Mouse (Mus musculus) adrenal gland, postnatal 10 days (tissue): ENCODE data around the gene Frmd4a. TPM values are rescaled to one million over a fixed set of nuclear protein-coding genes. Genes with fewer than 3 reads are reported as not detected.
"Not testable (repeated sequence)": the region's sequence is repeated elsewhere in the genome, so short reads cannot be mapped to it uniquely, and the experiment has no call there.

Experiments
- DNase-seq: peaks from one replicate; pipeline ENCODE4 v3.0.0; 2021; ENCODE audit warnings: mixed read lengths
- total RNA-seq, 2 experiments: library from RNA; stranded (reverse); gene quantifications; 2 replicates each; pipeline ENCODE4 v1.2.3; 2021

Frmd4a gene
- total RNA-seq, 2 experiments from 2014 or later, result 17.0 to 27.0 TPM

DNA sequence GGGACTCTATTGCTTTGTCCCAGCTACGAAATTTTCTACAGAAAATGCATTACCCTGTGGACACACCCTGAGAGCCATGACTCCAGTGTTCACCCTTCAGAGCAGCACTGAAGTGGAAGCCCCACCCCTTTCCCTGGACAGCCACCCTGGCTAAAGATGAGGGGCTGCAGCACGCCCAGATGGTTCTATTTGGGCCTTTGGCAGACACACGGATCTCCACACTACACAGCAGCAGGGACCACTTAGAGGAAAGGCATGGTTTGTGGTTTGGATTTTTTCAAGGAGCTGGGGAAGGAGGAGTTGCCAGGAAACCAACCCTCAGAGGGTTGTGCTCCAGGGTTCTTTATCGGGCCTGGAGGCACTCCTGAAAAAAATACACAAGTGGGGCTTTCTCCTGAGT, 539.9 kb downstream of the Frmd4a start:
- DNase-seq, result no peak

DNA sequence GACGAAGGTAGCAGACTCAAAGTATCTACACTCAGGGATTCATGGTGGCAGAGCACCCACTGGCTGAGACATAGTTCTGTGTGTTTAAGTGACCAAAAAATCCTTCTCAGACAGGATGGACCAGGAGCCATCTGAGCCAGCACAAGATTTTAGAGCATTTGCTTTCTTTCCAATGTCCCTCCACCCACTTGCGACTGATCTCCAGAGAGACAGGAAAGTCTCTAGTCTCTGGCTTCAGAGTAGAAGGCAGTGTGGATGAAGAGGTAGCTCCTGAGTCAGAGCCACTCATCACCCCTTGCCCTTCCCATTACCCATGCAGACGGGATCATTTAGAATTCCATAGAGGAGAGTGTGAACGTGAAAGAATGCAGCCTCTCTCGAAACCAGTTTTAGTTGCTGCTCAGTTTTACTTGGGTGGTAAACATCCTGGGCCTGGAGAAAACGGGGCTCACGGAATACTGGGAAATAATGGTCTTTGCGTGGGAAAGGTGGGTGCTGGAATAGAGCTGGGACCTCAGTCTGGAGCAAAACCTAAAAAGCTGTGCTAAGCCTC, 541.2 kb downstream of the Frmd4a start:
- DNase-seq, result peak; percentile 31

DNA sequence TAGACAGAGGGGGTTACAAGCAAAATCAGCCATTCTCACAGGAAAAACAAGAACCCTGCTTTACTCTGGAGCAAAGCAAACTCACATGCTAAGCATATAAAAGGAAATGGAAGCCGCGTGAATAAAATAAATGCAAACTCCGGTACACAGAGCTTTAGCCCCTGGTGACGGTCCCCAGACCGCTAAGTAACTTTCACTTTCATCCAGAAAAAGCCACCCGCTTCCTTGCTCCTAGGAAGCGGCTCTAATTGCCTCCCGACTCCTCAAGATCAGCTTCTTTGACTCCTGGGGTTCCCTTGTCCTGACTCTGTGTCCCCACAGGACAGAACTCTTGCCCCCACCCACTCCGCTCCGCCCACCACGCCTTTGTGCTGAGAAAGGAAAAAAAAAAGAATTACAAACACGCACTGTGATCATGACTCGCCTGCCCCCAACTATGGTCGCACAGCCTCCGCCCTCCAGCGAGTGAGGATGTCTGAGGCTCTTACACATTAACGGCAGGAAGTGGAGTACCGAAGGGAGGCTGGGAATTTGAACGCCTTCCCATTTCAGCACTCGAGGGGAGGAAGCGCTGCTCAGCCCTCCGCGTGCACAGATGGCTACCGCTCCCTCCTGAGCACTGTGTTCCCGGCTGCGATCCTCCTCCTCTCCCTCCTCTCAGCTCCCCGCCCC, 541.8 kb downstream of the Frmd4a start:
- DNase-seq, result peak; percentile 84

DNA sequence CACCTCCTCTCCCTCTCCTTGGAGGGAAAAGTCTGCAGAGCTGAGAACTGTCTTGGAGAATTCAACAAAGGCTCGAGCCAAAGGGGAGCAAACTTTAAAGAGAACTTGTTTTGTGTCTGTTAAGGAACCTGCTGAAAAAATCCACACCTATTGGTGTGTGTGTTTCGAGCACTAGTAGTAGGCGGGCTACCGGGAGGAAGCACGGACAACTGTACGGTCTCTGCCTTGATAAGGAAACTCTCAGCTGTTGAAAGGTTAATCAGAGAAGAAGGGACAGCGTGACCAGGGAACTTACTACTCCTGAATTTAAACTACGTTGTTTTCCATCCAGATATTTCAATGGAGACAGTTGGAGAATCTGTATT, 542.3 kb downstream of the Frmd4a start:
- no peak for DNase-seq

DNA sequence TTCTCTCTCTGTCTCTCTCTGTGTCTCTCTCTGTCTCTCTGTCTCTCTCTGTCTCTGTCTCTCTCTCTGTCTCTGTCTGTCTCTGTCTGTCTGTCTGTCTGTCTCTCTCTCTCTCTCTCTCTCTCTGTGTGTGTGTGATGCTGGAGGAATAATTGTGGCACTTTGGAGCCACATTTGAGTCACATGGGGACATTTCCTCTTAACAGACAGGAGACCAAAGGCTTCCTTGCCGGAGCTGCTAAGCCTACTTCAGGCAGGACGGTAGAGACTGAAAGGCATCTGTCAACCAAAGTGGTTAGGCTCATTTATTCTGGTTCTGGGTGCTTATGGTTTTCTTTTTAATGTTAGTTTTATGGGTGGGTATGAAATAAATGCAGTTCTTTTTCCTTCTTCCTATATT, 543.0 kb downstream of the Frmd4a start:
- DNase-seq, result not testable (repeated sequence)

DNA sequence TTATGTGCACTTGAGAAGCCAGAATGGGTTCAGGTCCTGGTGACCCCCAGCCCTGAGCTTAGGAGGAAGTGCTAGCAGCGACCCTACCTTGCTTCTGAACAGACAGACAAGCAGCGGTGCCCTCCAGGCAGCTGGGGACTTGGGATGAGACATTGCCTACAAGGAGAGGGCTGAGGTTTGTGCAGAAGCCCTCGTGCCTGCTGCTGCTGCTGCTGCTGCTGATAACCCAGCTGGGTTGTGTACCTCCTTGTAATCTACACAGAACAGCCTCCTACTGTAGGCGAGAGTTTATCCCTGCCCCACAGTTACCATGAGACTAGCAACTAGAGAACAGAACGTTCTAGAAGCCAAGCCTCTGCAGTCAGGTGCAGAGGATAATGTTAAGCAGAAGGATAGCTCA, 543.7 kb downstream of the Frmd4a start:
- no peak for DNase-seq

DNA sequence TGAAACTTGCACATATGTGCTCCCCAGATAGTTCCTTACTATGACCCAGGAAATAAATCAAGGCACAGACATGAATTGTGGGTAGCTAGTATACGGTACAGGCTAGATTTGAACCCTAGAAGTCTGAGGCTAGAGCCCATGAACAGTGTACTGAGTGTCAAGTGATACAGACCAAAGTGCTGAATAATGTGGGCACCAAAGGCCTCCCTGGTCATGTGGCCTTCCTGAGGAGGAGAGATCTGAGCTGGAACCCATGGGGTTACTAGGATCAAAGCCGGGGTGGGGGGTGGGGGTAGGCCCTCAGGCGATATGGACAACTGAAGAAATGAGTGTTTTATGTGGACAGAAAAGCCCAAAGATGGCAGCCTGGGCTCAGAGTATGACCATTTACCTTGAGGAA, 544.9 kb downstream of the Frmd4a start:
- DNase-seq, result no peak

DNA sequence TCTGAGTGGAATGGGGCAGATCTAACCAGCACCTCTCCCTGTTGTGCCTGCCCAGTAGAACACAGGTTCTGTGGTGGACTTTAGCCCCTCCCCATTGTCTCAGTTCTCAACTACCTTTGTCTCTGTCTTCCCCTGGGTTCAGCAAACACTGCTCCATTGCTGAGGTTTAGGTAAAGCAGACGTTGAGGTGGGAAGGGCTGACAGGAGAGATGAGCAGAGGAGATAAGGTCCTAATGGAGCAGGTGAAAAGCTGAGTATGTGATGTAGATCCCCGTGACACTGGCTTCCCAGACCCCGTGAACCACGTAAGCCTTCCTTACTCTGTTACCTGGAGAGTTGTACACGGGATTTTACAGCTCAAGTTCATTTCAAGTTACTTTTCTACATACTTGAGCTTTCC, 545.3 kb downstream of the Frmd4a start:
- no peak for DNase-seq

DNA sequence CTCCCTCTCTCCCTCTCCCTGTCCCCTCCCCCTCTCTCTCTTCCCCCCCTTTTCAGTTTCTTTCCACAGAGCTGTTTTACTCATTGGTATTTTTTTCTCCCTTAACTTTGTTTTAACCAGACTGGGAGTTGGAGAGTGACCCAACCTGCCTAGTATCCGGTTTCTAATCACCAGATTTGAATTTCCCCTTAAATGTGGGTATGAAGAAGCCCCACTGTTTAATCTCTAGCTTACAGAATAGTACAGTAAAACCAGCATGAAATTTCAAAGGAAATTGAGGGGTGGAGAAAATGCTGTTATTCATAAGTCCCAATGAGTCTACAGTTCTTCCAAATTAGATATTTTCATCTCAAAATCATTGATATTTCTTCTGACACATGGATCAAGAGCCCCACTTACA, 545.8 kb downstream of the Frmd4a start:
- no peak for DNase-seq

DNA sequence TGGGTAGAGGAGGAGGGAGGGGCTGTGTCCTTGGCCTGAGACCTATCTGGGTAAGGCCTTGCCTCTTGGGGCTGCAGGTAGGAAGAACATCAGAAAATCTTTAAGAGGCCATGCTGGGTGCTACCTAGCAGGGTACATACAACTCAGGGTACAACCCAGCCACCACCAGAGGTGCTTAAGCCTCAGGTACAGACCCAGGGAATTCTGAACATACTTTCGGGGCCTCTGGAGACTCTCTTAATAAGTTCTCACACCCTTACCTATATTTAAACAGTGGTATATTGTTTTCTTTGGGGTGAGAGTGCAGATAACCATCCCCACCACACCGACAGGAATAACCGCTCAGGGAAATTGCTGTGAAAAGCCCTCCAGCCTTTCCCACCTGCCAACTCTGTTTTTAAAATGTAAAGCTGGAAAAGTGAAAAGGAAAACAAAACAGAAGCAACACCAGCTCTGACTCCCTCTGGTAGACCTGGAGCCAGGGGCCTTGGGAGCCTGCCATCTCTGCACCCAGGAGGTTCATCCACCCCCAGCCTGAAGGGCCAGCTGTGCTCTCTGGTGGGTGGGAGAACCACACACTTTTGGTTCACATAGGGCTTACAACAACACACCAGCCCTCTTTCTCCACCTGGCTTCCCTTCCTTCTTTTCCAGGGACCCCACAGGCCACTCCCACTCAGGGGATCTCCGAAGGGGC, 548.9 kb downstream of the Frmd4a start:
- DNase-seq, result no peak

DNA sequence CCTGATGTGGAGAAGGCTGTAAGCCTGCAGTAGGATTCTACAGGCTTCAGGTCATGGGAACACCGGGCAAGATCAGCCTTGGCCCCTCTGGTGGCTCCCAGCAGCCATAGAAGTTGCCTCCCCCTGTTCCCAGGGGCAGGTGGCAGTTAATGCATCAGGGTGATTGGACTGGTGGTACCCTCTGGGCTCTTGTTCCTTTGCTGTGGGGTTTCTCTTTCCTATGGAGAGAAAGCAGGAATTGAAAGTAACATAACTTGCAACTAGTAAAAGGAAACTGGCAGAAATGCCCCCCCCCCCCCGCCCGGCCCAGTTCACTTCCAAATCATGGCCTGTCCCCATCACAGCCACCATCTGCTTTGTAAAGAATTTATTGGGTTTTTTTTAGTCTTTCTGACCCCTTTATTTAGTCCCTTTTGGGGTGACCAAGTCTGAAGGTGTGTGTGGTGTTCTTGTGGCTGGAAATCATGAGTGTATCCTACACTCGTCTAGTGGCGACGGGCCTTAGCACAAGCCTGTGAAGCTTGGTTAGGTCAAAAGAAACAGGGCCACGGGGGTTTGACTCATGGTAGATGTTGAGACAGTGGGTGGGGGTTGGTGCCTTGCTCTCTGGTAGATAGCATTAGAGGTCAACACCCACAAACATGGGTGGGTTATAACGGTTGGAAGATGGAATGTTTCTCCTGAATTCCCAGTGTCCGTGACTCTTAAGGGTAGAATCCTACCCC, 549.6 kb downstream of the Frmd4a start:
- no peak for DNase-seq

DNA sequence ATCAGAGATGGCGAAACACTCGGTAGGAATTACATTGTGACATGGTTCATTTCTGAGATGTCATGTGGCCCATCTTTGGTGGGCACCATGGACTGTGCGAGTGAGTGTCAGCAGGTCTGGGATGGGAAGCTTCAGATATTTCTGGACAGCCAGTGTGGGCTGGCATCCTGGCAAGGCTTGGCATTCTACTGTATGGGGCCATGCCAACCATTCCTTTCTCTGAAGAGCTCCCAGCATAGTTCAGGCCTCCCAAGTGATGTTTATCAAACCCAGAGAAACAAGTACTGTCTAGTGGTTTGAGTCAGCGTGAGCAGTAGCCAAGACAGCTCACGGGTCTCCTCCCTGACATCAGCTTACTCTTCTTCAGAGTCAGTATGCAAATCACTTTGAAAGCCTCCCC, 551.5 kb downstream of the Frmd4a start:
- DNase-seq, result no peak

DNA sequence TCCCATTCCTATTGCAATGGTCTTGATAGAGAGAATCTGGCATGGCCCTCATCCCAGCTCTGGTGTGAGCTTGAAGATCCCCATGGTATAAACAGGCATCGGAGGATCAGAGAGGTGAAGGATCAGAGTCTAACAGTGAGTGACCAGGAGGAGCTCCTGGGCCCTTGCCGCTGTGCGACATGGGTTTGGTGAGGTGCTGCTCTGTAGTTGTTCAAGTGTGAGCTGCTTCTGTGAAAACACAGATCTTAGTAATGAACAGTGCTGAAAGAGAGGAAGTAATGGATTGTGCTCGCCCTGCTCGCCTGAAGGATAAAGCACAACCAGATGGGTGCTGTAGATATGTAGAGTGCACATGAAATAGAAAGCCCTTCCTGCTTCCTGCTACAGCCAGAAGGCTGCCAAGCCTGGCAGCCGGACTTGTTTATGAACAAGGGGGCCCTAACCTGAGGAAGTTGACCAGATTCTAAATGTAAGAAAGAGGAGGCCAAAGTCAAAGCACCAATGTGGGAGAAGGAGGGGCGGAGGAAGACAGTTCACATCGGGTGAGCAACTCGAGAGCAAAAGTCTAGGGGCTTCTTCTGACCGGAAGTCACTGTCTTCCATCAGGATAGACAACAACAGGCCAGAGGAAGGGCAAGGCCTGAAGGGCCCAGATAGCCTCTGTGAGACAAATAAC, 552.8 kb downstream of the Frmd4a start:
- no peak for DNase-seq

DNA sequence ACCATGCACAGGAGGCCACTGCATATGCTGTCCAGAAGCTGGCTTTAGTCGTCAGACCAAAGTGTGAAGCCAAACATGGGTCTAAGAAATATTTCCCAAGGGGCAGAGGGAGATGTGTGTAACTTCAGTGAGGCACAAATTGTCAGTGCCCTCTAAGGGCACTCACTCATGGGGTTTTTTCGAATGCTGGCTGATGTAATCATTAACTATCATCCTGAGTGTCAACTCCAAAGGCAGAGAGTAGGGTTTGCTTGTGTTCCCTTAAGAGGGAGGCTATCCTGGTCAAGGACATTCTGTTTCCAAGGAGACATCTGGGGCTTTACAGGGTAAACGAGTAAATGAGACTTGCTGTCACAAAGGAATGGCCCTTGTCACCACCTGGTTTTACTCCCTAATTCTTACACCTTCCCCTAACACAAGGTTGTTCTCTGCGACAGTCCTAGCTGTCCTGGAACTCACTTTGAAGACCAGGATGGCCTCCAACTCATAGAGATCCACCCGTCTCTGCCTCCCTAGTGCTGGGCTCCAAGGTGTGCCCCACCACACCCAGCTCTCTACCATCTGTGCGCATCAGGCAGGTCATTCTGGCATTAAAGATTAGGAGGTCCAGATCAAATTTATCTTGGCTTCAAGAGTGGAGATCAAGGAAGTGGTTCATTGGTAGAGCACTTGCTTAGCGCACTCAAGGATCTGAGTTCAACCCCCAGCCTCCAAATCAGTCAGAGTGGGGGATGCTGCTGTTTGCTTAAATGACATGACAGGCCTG, 555.2 kb downstream of the Frmd4a start:
- DNase-seq, result no peak

DNA sequence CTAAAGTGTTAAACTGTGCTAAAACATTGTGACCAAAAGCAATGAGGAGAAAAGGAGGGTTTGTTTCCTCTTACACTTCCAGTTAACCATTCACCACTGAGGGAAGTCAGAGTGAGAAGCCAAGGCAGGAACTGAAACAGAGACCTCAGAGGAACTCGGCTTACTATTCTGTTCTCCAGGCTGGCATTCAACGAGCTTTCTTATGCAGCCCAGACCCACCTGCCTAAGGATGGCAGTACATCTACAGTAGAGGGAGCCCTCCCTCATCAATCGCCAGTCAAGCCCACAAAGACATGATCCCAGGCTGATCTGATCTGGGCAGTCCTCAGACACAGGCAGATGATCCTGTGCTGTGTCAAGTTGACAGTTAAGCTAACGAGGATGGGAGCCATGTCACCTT, 555.9 kb downstream of the Frmd4a start:
- DNase-seq, result no peak

DNA sequence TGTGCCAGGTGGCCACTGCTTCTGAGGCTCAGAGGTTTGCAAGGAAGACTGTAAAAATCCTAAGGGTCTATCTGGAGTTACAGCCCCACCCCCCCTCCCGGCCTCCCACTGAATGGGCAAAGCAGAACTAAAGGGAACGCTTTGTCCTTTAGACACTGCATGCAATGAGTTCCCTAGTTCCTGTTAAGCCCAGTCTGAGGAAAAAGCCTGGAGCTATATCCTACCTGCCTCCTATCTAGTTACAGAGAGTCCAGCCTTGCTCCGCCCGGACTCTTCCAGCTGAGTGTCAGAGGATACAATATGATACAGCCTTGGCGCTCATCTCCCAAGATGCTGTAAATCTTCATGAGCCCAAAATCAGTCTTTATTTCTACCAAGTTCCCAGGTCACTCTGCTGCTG, 556.7 kb downstream of the Frmd4a start:
- DNase-seq, result no peak

DNA sequence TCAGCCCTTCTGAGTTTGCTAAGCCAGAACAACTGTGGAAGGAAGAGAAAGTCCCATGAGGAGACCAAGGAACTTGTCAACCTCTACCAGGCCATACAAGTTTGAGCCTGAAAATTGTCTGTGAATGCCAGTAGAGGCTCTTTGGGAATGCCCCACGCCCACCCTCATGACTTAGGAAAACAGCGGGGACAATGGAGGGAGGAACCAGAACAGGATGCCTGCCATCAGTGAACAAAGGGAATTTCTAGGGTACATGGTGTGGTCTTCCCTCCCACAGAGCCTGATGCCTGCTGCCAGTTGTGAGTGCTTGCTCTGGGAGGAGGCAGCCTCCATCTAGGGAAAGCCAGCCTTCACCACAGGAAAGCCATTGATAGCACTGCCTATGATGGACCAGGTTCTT, 557.6 kb downstream of the Frmd4a start:
- no peak for DNase-seq

DNA sequence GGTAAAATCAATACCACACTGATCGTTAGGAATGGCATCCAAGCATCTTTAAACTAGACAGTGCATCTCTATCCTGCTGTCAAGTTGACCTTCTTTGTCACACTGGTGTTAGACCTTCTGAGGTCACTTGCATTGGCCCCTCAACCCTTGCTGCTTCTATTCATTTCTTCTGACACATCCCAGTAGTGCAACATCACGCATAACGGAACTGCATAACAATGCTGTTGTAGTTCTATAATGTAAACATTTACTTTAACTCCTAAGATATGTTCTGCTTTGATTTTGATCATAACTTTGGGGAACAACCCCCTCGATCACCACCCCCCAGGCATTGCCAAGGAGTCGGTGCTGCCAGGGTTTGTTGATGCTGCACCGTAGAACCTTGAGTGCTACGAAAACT, 558.5 kb downstream of the Frmd4a start:
- no peak for DNase-seq

DNA sequence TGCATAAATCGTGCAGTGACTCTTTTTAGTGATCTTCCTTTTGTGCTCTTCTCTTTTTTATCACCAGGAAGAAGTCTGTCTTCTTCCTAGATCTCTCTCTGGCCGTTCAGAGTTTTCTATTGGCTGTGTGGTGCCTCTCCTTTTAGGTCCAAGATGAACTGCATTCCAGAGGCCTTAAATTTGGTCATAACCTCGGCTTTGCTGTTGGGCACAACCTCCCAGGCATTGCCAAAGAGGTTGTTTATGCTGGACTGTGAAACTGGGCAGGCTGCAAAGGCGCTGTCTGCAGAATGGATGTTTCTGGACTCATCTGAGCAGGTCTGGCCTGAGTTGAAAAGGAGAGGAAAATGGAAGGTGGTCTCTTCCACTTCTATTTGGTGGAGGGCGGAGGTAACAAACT, 560.8 kb downstream of the Frmd4a start:
- no peak for DNase-seq

DNA sequence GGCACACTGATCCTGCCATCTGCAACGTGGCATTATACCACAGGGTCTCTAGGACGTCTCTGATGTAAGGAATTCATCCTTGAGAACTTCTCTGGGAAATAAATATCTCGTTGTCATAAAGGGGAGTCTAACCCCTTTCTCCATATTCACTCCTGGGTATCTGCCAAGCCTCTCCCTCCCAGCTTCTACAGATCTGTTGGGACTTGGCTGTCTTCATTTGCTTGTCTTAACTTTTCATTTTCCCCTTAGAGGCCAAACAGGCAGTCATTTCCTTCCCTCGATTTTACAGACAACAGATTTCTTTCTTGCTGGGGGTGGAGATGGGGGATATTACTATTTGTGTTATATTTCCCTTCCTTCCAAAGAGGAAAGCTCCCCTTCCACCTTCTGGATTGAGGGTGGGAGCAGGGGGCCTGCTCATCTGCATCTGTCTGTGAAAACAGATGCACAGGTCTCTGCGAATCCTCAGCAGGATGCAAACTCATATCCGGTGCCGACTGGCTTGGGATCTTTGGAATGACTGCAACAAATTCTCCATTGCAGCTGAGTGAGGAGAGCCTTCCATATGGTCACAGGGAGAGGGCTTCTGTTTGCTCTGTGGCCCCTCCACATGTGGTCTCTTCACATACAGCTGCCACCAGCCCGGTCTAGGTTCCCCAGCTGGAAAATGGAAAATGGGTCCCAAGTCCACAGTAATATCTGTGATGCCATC, 562.0 kb downstream of the Frmd4a start:
- no peak for DNase-seq

DNA sequence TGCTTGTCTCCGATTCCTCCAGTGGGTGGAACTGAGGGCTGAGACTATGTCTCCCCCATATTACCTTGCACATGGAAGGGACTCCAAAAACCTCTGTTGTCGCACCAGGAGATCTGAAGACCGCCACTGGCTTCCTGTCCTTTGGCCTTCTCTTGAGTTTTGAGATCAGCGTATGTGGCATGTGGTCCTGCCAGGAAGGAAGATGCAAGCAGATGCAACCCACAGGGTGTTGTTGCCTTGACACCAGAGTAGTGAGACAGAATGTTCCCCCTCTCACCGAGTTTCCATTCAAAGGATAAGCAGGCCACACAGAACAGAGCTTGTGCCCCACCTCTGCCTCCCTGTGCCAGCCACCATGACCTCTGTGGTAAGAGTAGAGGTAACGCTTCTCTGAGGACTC, 563.1 kb downstream of the Frmd4a start:
- no peak for DNase-seq
